Mouse (Mus musculus): Measurements from ENCODE around the gene Tnfsfm13. TPM values are rescaled to one million over a fixed set of nuclear protein-coding genes. Genes with fewer than 3 reads are reported as not detected.

The Tnfsfm13 gene
- polyA plus RNA-seq, 1 experiment from 2014 or later = 0.60 TPM

DNA sequence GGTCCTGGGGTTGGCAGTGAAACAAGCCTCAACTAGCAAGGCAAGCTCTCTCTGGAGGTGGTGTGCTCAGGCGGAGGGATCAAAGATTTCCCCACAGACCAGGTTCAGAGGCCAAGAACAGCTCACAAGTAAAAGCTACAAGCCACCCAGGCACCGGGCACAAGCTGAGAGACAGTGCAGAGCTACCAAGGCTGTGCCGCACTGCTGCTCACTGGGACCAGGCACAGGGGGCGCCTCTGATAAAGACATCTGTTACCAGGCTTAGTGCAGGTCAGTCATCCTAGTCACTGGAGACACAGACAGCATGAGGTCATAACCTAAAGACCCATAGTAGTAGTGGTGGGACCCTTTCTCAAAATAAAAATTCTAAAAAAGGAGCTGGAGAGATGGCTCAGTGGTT is 21.1 kb upstream of the Tnfsfm13 start:
- DNase-seq (ENCODE audit: low spot score) (no peak), ATAC-seq (replicated peaks; ENCODE audit: low FRiP score) (no peak)

DNA sequence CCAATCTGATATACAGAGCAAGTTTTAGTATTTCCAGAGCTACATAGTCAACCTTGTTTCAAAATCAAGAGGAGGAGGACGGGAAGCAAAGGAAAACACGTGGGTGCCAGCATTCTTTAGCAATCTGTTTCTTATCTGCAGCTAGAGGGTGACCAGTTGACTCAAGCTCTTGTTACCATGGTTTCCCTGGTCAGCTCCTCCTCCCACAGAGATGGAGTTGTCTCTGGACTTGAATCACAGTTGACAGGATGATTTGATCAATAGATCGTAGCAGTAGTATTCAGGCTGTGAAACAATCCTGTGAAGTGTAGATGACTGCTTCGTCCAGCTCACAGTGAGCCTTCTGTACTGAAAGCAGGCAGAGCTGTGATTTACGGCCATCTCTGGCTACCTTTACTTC is 20.0 kb upstream of the Tnfsfm13 start:
- 46% methylated on average over 5 of the region's 5 CpGs for WGBS
- no peak overlapping the region for H3K4me3 ChIP-seq (ENCODE audit: low read depth, low read length)
- no peaks in the 10 kb centered on the region for H3K27me3 ChIP-seq (ENCODE audit: control insufficient read depth, insufficient read depth, low read length)
- H3K9me3 ChIP-seq (ENCODE audit: control insufficient read depth, low read length) = no peaks in the 10 kb centered on the region
- no peak for DNase-seq (ENCODE audit: low spot score)
- no peak overlapping the region for H3K27ac ChIP-seq (ENCODE audit: low read depth, low read length)
- H3K4me1 ChIP-seq (replicated peaks; ENCODE audit: control insufficient read depth, insufficient read depth, low read length) = no peaks in the 10 kb centered on the region; the same call in 1 of the 2 replicates
- H3K9ac ChIP-seq (ENCODE audit: low read length) = no peak overlapping the region
- H3K36me3 ChIP-seq (ENCODE audit: control insufficient read depth, insufficient read depth, low read length) = no peaks in the 10 kb centered on the region
- H3K4me2 ChIP-seq (ENCODE audit: low read depth, low read length, severe bottlenecking) = no peak overlapping the region
- no peak for ATAC-seq (replicated peaks; ENCODE audit: low FRiP score)

More for the DNA sequence above, 21.1 kb upstream of the Tnfsfm13 start:
- Histone ChIP-seq H3K4me3 (ENCODE audit: low read depth, low read length) (no peak overlapping the region), H3K36me3 (ENCODE audit: control insufficient read depth, insufficient read depth, low read length) (no peaks in the 10 kb centered on the region), H3K9ac (ENCODE audit: low read length) (no peak overlapping the region), H3K27me3 (ENCODE audit: control insufficient read depth, insufficient read depth, low read length) (no peaks in the 10 kb centered on the region), H3K9me3 (ENCODE audit: control insufficient read depth, low read length) (no peaks in the 10 kb centered on the region), H3K27ac (ENCODE audit: low read depth, low read length) (no peak overlapping the region), H3K4me2 (ENCODE audit: low read depth, low read length, severe bottlenecking) (no peak overlapping the region), H3K4me1 (replicated peaks; ENCODE audit: control insufficient read depth, insufficient read depth, low read length) (no peaks in the 10 kb centered on the region; the same call in 1 of the 2 replicates)
- WGBS = 72% methylated on average over 4 of the region's 4 CpGs

DNA sequence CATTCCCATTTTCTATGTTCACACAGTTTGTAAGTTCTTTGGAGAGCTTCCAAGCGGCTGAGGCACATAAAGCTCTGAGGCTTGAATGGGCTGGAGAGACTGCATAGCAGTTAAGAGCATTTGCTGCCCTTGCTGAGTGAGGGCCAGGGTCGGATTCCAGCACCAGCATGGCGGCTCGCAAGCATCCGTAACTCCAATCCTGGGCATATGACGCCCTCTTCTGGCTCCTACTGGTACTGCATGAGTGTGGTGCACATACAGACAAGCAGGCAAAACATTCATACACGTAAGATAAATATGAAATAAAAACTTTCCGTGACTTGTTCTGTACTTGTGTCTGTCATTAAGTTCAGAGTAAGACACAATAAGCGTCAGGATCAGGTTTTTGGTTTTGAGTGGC is 19.6 kb upstream of the Tnfsfm13 start:
- Histone ChIP-seq H3K27ac (ENCODE audit: low read depth, low read length) (no peak overlapping the region), H3K36me3 (ENCODE audit: control insufficient read depth, insufficient read depth, low read length) (no peaks in the 10 kb centered on the region), H3K9ac (ENCODE audit: low read length) (no peak overlapping the region), H3K4me2 (ENCODE audit: low read depth, low read length, severe bottlenecking) (no peak overlapping the region), H3K27me3 (ENCODE audit: control insufficient read depth, insufficient read depth, low read length) (no peaks in the 10 kb centered on the region), H3K4me1 (replicated peaks; ENCODE audit: control insufficient read depth, insufficient read depth, low read length) (no peaks in the 10 kb centered on the region; the same call in 1 of the 2 replicates), H3K4me3 (ENCODE audit: low read depth, low read length) (no peak overlapping the region), H3K9me3 (ENCODE audit: control insufficient read depth, low read length) (no peaks in the 10 kb centered on the region)
- WGBS = 54% methylated on average over 9 of the region's 9 CpGs
- ATAC-seq (replicated peaks; ENCODE audit: low FRiP score) (no peak), DNase-seq (ENCODE audit: low spot score) (peak; percentile 68)

DNA sequence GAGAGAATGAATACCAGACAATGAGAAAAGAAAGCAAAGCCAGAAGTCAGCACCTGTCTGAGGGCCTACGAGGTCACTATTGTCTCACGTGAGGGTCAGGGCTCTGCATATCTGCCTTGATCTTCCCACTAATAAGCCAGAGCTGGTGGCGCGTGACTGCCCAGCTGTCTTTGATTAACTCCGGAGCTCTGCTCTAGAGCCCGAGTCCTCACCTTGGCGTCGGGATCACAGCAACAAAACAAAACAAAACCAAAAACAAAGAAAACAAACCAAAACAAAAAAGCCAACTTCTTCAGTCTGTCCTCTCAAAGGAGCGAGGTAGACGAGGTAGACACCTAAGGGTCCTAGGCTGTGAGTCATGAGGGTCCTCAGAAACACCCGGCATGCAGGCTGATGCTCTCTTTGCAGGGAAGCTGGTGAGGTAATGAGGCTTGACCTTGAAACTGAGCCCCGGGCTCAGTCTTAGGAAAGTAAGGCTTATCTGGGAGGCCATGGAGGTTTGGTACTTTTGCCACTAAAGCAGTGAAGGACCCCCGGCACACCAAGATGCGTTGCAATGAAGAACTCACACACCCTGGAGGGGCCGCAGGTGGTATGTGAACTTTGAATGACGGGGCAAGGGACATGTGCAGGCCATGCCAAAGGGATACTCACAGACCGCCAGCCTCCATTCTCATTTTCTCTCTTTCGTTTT is 18.9 kb upstream of the Tnfsfm13 start:
- WGBS = 73% methylated on average over 18 of the region's 18 CpGs
- DNase-seq (ENCODE audit: low spot score) = no peak

DNA sequence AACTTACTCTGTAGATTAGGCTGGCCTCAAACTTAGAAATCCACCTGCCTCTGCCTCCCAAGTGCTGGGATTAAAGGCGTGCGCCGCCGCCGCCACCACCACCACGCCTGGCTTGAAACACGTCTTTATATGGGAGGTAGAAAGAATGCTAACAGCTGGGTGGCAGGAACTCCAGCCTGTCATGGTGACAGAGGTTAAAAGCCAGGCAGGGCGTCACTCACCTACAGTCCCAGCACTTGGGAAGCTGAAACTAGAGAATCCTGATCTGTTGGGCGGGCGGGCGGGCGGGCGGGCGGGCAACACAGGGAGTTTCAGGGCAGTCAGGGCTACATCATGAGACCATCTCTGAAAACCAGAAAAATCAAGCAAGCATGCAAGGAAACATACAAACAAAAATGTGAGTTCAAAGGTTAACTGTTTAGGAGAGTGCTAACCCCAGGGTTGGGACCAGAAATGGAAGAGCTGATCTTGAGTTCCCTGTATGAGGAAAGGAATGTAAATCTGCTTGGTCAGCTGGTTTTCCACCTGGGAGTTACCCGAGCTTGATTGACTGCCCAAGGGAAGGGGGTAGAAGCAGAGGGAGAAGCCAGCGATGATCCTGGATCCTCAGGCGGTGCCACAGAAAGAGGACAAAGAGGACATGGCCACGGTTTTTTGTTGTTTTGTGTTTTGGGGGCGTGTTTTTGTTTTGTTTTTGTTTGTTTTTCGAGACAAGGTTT is 17.2 kb upstream of the Tnfsfm13 start:
- Histone ChIP-seq H3K9ac (ENCODE audit: low read length) (no peak overlapping the region), H3K9me3 (ENCODE audit: control insufficient read depth, low read length) (no peaks in the 10 kb centered on the region), H3K27me3 (ENCODE audit: control insufficient read depth, insufficient read depth, low read length) (no peaks in the 10 kb centered on the region), H3K36me3 (ENCODE audit: control insufficient read depth, insufficient read depth, low read length) (no peaks in the 10 kb centered on the region), H3K4me3 (ENCODE audit: low read depth, low read length) (no peak overlapping the region), H3K27ac (ENCODE audit: low read depth, low read length) (no peak overlapping the region), H3K4me1 (replicated peaks; ENCODE audit: control insufficient read depth, insufficient read depth, low read length) (no peaks in the 10 kb centered on the region), H3K4me2 (ENCODE audit: low read depth, low read length, severe bottlenecking) (no peak overlapping the region)
- ATAC-seq (replicated peaks; ENCODE audit: low FRiP score) = no peak
- DNase-seq (ENCODE audit: low spot score) = no peak
- 85% methylated on average over 20 of the region's 20 CpGs for WGBS

More for the DNA sequence above, 18.9 kb upstream of the Tnfsfm13 start:
- no peaks in the 10 kb centered on the region for H3K9me3 ChIP-seq (ENCODE audit: control insufficient read depth, low read length)
- no peak overlapping the region for H3K4me2 ChIP-seq (ENCODE audit: low read depth, low read length, severe bottlenecking)
- no peak for ATAC-seq (replicated peaks; ENCODE audit: low FRiP score)
- no peak overlapping the region for H3K9ac ChIP-seq (ENCODE audit: low read length)
- no peaks in the 10 kb centered on the region for H3K36me3 ChIP-seq (ENCODE audit: control insufficient read depth, insufficient read depth, low read length)
- H3K27ac ChIP-seq (ENCODE audit: low read depth, low read length) = no peak overlapping the region
- H3K4me3 ChIP-seq (ENCODE audit: low read depth, low read length) = no peak overlapping the region
- H3K27me3 ChIP-seq (ENCODE audit: control insufficient read depth, insufficient read depth, low read length) = no peaks in the 10 kb centered on the region
- H3K4me1 ChIP-seq (replicated peaks; ENCODE audit: control insufficient read depth, insufficient read depth, low read length) = no peaks in the 10 kb centered on the region; the same call in 1 of the 2 replicates

DNA sequence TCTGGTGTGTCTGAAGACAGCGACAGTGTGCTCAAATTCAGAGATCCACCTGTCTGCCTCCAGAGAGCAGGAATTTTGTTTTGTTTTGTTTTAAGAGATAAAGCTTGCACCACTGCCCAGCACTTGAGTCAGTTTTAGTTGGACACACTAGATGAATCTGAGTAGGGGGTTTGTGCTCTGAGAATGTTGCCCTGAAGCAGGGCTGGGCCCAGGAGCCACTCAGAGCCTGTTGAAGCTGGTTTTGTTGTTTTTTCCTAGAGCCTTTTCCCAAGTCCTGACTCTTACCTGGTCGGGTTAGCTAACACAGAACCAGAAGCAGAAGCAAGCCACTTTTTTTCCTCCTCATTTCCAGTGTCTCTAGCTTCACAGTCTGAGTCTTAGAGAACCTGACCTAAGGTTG is 15.2 kb upstream of the Tnfsfm13 start:
- H3K9me3 ChIP-seq (ENCODE audit: control insufficient read depth, low read length) = no peaks in the 10 kb centered on the region
- ATAC-seq (replicated peaks; ENCODE audit: low FRiP score) = no peak
- no peak overlapping the region for H3K4me3 ChIP-seq (ENCODE audit: low read depth, low read length)
- no peak for DNase-seq (ENCODE audit: low spot score)
- H3K36me3 ChIP-seq (ENCODE audit: control insufficient read depth, insufficient read depth, low read length) = no peaks in the 10 kb centered on the region
- WGBS = 81% methylated on average over 2 of the region's 2 CpGs
- H3K4me2 ChIP-seq (ENCODE audit: low read depth, low read length, severe bottlenecking) = no peak overlapping the region
- H3K9ac ChIP-seq (ENCODE audit: low read length) = no peak overlapping the region
- H3K27ac ChIP-seq (ENCODE audit: low read depth, low read length) = no peak overlapping the region
- H3K27me3 ChIP-seq (ENCODE audit: control insufficient read depth, insufficient read depth, low read length) = no peaks in the 10 kb centered on the region
- H3K4me1 ChIP-seq (replicated peaks; ENCODE audit: control insufficient read depth, insufficient read depth, low read length) = no peaks in the 10 kb centered on the region

DNA sequence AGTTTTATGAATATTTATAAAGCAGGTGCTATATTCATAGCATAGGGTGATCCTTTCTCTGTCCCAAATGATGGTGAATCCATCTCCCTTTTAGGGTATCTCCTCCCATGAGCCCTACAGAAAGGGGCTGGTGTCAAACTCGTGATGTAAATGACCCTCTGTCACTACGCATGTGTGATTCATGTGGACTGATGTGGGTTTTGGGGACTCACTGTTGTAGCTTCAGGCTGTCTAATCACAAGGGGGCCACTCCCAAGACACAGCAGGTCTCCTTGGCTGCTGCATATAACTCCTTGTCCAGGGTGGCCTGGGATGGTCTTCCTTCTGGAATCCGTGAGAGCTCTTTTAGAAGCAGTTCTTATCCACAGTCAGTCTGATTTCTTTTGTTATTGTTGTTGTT is 14.6 kb upstream of the Tnfsfm13 start:
- ATAC-seq (replicated peaks; ENCODE audit: low FRiP score) (no peak), DNase-seq (ENCODE audit: low spot score) (no peak)

DNA sequence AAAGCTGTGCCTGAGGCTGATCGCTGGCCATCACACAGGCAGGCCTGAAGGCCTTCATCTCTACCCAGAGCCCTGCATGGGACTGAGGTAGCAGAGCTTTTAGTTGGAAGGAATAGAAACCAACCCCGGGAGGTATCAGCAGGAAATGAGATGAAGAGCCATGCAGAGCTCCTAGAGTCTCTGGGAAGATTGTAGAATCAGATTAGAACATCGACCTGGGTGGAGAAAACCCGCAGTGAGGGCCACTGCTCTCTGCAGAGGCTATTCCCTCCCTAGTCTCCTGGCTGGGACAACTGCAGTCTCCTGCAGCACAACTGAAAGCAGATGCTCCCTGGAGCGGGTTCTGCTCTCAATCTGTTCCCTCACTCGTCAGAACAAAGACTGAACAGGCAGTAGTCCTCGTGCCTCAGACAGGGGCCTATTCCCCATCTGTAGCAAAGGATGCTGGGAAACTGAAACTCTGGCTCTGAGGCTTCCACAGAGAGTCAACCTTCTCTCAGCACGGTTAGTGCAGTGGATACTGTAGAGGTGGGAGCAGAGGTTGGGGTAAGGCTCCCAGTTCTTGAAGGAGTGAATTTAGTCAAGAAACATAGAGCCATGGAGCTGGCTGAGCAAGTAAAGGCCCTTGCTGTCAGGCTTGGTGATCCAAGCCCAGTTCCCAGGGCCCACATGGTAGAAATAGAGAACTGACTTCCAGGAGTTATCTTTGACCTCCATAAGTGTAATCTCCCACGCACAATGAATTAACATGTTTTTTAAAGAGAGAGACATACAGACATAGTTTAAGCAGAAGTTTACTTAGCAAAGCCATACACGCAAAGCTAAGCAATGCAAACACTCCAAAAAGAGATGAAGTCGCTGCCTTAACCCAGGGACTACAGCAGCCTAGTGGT is 13.9 kb upstream of the Tnfsfm13 start:
- no peaks in the 10 kb centered on the region for H3K27me3 ChIP-seq (ENCODE audit: control insufficient read depth, insufficient read depth, low read length)
- no peaks in the 10 kb centered on the region for H3K9me3 ChIP-seq (ENCODE audit: control insufficient read depth, low read length)
- DNase-seq (ENCODE audit: low spot score) = no peak
- no peak for ATAC-seq (replicated peaks; ENCODE audit: low FRiP score)
- H3K9ac ChIP-seq (ENCODE audit: low read length) = no peak overlapping the region
- no peak overlapping the region for H3K4me2 ChIP-seq (ENCODE audit: low read depth, low read length, severe bottlenecking)
- no peak overlapping the region for H3K4me3 ChIP-seq (ENCODE audit: low read depth, low read length)
- no peaks in the 10 kb centered on the region for H3K4me1 ChIP-seq (replicated peaks; ENCODE audit: control insufficient read depth, insufficient read depth, low read length)
- H3K27ac ChIP-seq (ENCODE audit: low read depth, low read length) = no peak overlapping the region
- H3K36me3 ChIP-seq (ENCODE audit: control insufficient read depth, insufficient read depth, low read length) = no peaks in the 10 kb centered on the region
- 60% methylated on average over 11 of the region's 11 CpGs for WGBS

More for the DNA sequence above, 14.6 kb upstream of the Tnfsfm13 start:
- Histone ChIP-seq H3K9me3 (ENCODE audit: control insufficient read depth, low read length) (no peaks in the 10 kb centered on the region), H3K4me2 (ENCODE audit: low read depth, low read length, severe bottlenecking) (no peak overlapping the region), H3K36me3 (ENCODE audit: control insufficient read depth, insufficient read depth, low read length) (no peaks in the 10 kb centered on the region), H3K4me3 (ENCODE audit: low read depth, low read length) (no peak overlapping the region), H3K27me3 (ENCODE audit: control insufficient read depth, insufficient read depth, low read length) (no peaks in the 10 kb centered on the region), H3K27ac (ENCODE audit: low read depth, low read length) (no peak overlapping the region), H3K9ac (ENCODE audit: low read length) (no peak overlapping the region), H3K4me1 (replicated peaks; ENCODE audit: control insufficient read depth, insufficient read depth, low read length) (no peaks in the 10 kb centered on the region)
- WGBS = 78% methylated on average over 3 of the region's 3 CpGs

Data from forebrain, embryonic 11.5 days (tissue).